Mouse (Mus musculus): Measurements from ENCODE around the gene Syt11.

GRCm38 (mm10) chr3:88746139-88746870 is 28.7 kb downstream of the Syt11 start:
- TF ChIP-seq POLR2A (IDR thresholded peaks at IDR 0.05; ENCODE audit: low read depth, low read length), result no peak
- TF ChIP-seq CTCF (IDR thresholded peaks at IDR 0.05; ENCODE audit: extremely low read depth, insufficient read depth, insufficient read length, insufficient replicate concordance), result no peak

Data from spleen, adult 2 months (tissue).